Comparison of ENCODE assay signal across 10 mouse cellular contexts in the genomic region with DNA sequence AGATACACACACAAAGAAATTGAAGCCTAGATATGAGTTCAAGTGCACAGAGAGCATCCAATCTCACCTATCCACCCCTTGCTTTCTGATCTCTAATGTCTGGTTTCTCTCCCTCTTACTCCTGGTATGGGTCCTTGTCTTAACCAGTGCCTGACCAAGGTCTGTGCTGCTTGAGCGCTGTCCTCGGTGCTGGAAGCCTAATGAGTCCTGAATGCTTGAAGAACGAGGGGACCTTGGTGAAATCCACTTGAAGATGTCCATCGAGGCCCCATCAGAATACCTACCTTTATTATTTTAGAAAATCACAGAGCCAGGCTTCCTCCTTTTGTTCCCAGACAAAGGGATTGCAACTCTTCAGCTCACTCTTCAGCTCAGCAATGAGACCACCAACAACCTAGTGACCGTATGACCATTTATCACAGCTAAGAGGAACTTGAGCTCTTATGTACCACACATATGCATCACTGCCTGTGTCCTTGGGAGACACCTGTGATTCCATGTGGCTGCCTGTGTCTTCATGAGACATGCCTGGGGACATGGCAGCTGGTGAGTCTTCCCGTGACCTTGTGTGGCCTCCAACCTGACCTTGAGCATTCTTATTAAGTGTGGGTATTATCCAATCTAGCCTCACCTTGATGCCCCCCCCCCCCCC. TPM values are rescaled to one million over a fixed set of nuclear protein-coding genes. Genes with fewer than 3 reads are reported as not detected.
DNase-seq lines count a peak whose midpoint lies in the region; ATAC-seq and TF ChIP-seq lines count a peak whose summit lies in the region.
"Had no signal": no experiment of that assay in that cellular context is flagged by ENCODE, and none has a peak within 500 bp of the region (broad histone marks: within the 10 kb centered on the region; RNA-seq: fewer than 3 reads in every experiment).

No protein-coding gene starts in this region.

- no peak for TF ChIP-seq CTCF in gastrocnemius, adult 2 months (IDR thresholded peaks at IDR 0.05)
- TF ChIP-seq CTCF in CH12.LX (conservative IDR thresholded peaks at IDR 0.05 in 1 of 2, IDR thresholded peaks at IDR 0.05 in 1 of 2; ENCODE audit: low read depth in 2 of 2, low read length in 2 of 2): no peak

- peak; percentile 27 for DNase-seq in gastrocnemius, adult 2 months
- DNase-seq in gastrocnemius, postnatal 4 days (ENCODE audit: low spot score in 2 of 2): no peak
- DNase-seq in CH12.LX (ENCODE audit: extremely low read depth): peak; percentile 70
- DNase-seq in embryo, embryonic 9.5 days (ENCODE audit: extremely low spot score): peak; percentile 60
- peak; percentile 14 to 58 for DNase-seq in kidney, postnatal 36 days
- DNase-seq in right cerebral cortex, postnatal 4 days: no peak
- DNase-seq in cerebellum, adult 11 months: no peak

- dilution Hi-C loops in CH12.LX (cut with MboI; ENCODE audit: extremely low pct_ligation_motif_present, extremely low pct_unique_long_range_greater_than_20kb, low sequenced_read_pairs): no loop called here

- H3K4me3 ChIP-seq in gastrocnemius, adult 2 months: peak overlapping the region; percentile 85; the same call in 1 of the 2 replicates
- H3K4me3 ChIP-seq in CH12.LX (replicated peaks in 1 of 3; ENCODE audit: low read depth in 2 of 3, low read length in 2 of 3, poor library complexity in 1 of 3): peak overlapping the region in 2 of 3 experiments; percentile 32 to 34
- peak overlapping the region; percentile 75 for H3K4me3 ChIP-seq in neural tube, embryonic 13.5 days

- peaks cover 12 to 68% of the 10 kb centered on the region in 2 experiments for H3K4me1 ChIP-seq in CH12.LX (ENCODE audit: control insufficient read depth in 1 of 2, insufficient read depth in 2 of 2)
- H3K4me1 ChIP-seq in neural tube, embryonic 13.5 days (replicated peaks): peaks cover 52% of the 10 kb centered on the region

- no peak for TF ChIP-seq POLR2A in CH12.LX (IDR thresholded peaks at IDR 0.05; ENCODE audit: low read depth, low read length)

- intact Hi-C loops in gastrocnemius, adult 2 months (cut with DNase I): no loop called here

- TF ChIP-seq RAD21 in CH12.LX (IDR thresholded peaks at IDR 0.05; ENCODE audit: low read depth, low read length): no peak

- H3K4me2 ChIP-seq in CH12.LX (ENCODE audit: insufficient read depth, low read depth, poor library complexity, severe bottlenecking): peak overlapping the region; percentile 63
- H3K4me2 ChIP-seq in neural tube, embryonic 13.5 days: peak overlapping the region; percentile 76

- in situ Hi-C loops in CH12.LX (cut with MboI; ENCODE audit: low pct_ligation_motif_present, low pct_unique_long_range_greater_than_20kb, low sequenced_read_pairs): loop anchor here (5.0 to 25.0 kb wide), 3 partner anchors 36 to 359 kb away; a partner anchor contains a TSS

- peaks cover 5% of the 10 kb centered on the region for H3K9me3 ChIP-seq in CH12.LX (replicated peaks; ENCODE audit: low read length)
- peaks cover 4% of the 10 kb centered on the region; the same call in 1 of the 2 replicates for H3K9me3 ChIP-seq in neural tube, embryonic 13.5 days

- no peak overlapping the region for H3K27ac ChIP-seq in gastrocnemius, adult 2 months
- H3K27ac ChIP-seq in CH12.LX (ENCODE audit: insufficient read depth, low read depth): no peak overlapping the region
- peak overlapping the region; percentile 89 for H3K27ac ChIP-seq in neural tube, embryonic 13.5 days (replicated peaks)
- H3K27ac ChIP-seq: liver, embryonic 14.5 days had no signal

- WGBS in neural tube, embryonic 13.5 days: 20% methylated on average over 6 of the region's 6 CpGs

- peaks cover 0 to 9% of the 10 kb centered on the region in 2 experiments for H3K36me3 ChIP-seq in CH12.LX (replicated peaks in 1 of 2; ENCODE audit: control insufficient read depth in 1 of 2, insufficient read depth in 1 of 2, low read length in 1 of 2)
- no peaks in the 10 kb centered on the region for H3K36me3 ChIP-seq in neural tube, embryonic 13.5 days
- H3K36me3 ChIP-seq: G1E had no signal

- no peaks in the 10 kb centered on the region for H3K27me3 ChIP-seq in CH12.LX (replicated peaks)
- H3K27me3 ChIP-seq in neural tube, embryonic 13.5 days: no peaks in the 10 kb centered on the region

- TF ChIP-seq EP300 in CH12.LX (IDR thresholded peaks at IDR 0.05; ENCODE audit: low read length): 0 out of 2 replicates have a peak, but pooled peaks have one; percentile 13

- no peak overlapping the region for H3K9ac ChIP-seq in CH12.LX (ENCODE audit: insufficient read depth, low read depth)
- peak overlapping the region; percentile 95 for H3K9ac ChIP-seq in neural tube, embryonic 13.5 days
- H3K9ac ChIP-seq: liver, embryonic 14.5 days had no signal

- ATAC-seq in neural tube, embryonic 13.5 days (ENCODE audit: low read depth): peak; percentile 48

- peaks cover 28% of the 10 kb centered on the region for H3K79me2 ChIP-seq in CH12.LX (replicated peaks; ENCODE audit: control insufficient read depth, extremely low read depth, insufficient read depth, poor library complexity, severe bottlenecking)

TF ChIP-seq in CH12.LX, 34 proteins besides CTCF, POLR2A, EP300 and RAD21 (continues in another document):
- no peak for TF ChIP-seq MAZ (IDR thresholded peaks at IDR 0.05; ENCODE audit: low read depth, low read length)
- TF ChIP-seq POLR2AphosphoS2 (IDR thresholded peaks at IDR 0.05; ENCODE audit: low read depth, low read length): no peak
- TF ChIP-seq SIN3A (IDR thresholded peaks at IDR 0.05; ENCODE audit: low read length): peak; percentile 91
- no peak for TF ChIP-seq USF1 (IDR thresholded peaks at IDR 0.05; ENCODE audit: low read depth, low read length)
- peak; percentile 27; the same call in 1 of the 2 replicates for TF ChIP-seq IRF4 (IDR thresholded peaks at IDR 0.05; ENCODE audit: low read depth, low read length)
- TF ChIP-seq MYC (IDR thresholded peaks at IDR 0.05; ENCODE audit: low read depth, low read length): no peak
- no peak for TF ChIP-seq MAFK (IDR thresholded peaks at IDR 0.05; ENCODE audit: insufficient replicate concordance, low read length)
- TF ChIP-seq ETS1 (conservative IDR thresholded peaks at IDR 0.05; ENCODE audit: low read depth, low read length): no peak
- no peak for TF ChIP-seq CHD2 (IDR thresholded peaks at IDR 0.05; ENCODE audit: low read length)
- no peak for TF ChIP-seq MEF2A (IDR thresholded peaks at IDR 0.05; ENCODE audit: borderline replicate concordance, low read depth, low read length)
- TF ChIP-seq E2F4 (IDR thresholded peaks at IDR 0.05; ENCODE audit: insufficient replicate concordance, low read depth, low read length): no peak
- 0 out of 2 replicates have a peak, but pooled peaks have one; percentile 4 for TF ChIP-seq CHD1 (IDR thresholded peaks at IDR 0.05; ENCODE audit: low read depth, low read length)
- TF ChIP-seq RCOR1 (conservative IDR thresholded peaks at IDR 0.05; ENCODE audit: low read depth, low read length): no peak
- no peak for TF ChIP-seq UBTF (IDR thresholded peaks at IDR 0.05; ENCODE audit: low read depth, low read length)
- peak; percentile 77 for TF ChIP-seq MXI1 (IDR thresholded peaks at IDR 0.05; ENCODE audit: low read depth, low read length)
- no peak for TF ChIP-seq ELF1 (IDR thresholded peaks at IDR 0.05; ENCODE audit: low read depth, low read length)
- TF ChIP-seq MAX (IDR thresholded peaks at IDR 0.05; ENCODE audit: low read length): peak; percentile 21; the same call in 1 of the 2 replicates
- TF ChIP-seq USF2 (conservative IDR thresholded peaks at IDR 0.05; ENCODE audit: low read depth, low read length): no peak
- TF ChIP-seq JUN (IDR thresholded peaks at IDR 0.05; ENCODE audit: insufficient read depth, low read depth, low read length): no peak
- TF ChIP-seq TCF12 (IDR thresholded peaks at IDR 0.05; ENCODE audit: low read depth, low read length): no peak
- TF ChIP-seq ZKSCAN1 (IDR thresholded peaks at IDR 0.05; ENCODE audit: borderline replicate concordance, low read depth, low read length): no peak
- TF ChIP-seq ZNF384 (IDR thresholded peaks at IDR 0.05; ENCODE audit: low read depth, low read length): no peak
- no peak for TF ChIP-seq GABPA (IDR thresholded peaks at IDR 0.05; ENCODE audit: insufficient replicate concordance, low read depth, low read length)
- no peak for TF ChIP-seq KAT2A (IDR thresholded peaks at IDR 0.05; ENCODE audit: insufficient replicate concordance, low read length)
- TF ChIP-seq NRF1 (IDR thresholded peaks at IDR 0.05; ENCODE audit: low read depth, low read length): no peak
- TF ChIP-seq HCFC1 (IDR thresholded peaks at IDR 0.05; ENCODE audit: low read depth, low read length): no peak
- no peak for TF ChIP-seq ZMIZ1 (IDR thresholded peaks at IDR 0.05; ENCODE audit: low read depth, low read length)
- no peak for TF ChIP-seq PAX5 (IDR thresholded peaks at IDR 0.05; ENCODE audit: low read length)
- no peak for TF ChIP-seq SMC3 (IDR thresholded peaks at IDR 0.05; ENCODE audit: low read depth, low read length)
- no peak for TF ChIP-seq JUND (conservative IDR thresholded peaks at IDR 0.05; ENCODE audit: low read depth, low read length)
- no peak for TF ChIP-seq ZC3H11A (IDR thresholded peaks at IDR 0.05; ENCODE audit: low read depth, low read length)
- TF ChIP-seq BHLHE40 (IDR thresholded peaks at IDR 0.05; ENCODE audit: low read depth, low read length): no peak
- no peak for TF ChIP-seq TBP (conservative IDR thresholded peaks at IDR 0.05; ENCODE audit: low read depth, low read length)

RNA-seq across cellular contexts. Expression of a gene that starts 0.4 kb away (rescaled TPM):
- 10 to 100 TPM; 21.9 to 23.1 TPM for total RNA-seq in gastrocnemius, adult 2 months (2021)
- total RNA-seq in gastrocnemius, postnatal 4 days (2021): 10 to 100 TPM in 1 of 2 experiments, 1 to 10 TPM in 1; 7.3 to 10.2 TPM
- total RNA-seq in CH12.LX (2012; rRNA removed) (94.7 and 96.9 TPM in 2 replicates), CH12.LX (2014; rRNA removed) (74.1 and 74.9 TPM in 2 replicates)
- 204 and 222 TPM in 2 replicates for polyA plus RNA-seq in CH12.LX (2012; ENCODE audit: insufficient read length, low read depth)
- polyA plus RNA-seq in neural tube, embryonic 13.5 days (2015; fragmentation: Nextera tagmentation; extraction: Ambion mirVana): 32.2 and 37.0 TPM in 2 replicates
- polyA plus RNA-seq: G1E had no signal

RNA-seq across cellular contexts. Expression of a gene that starts 36.1 kb away (rescaled TPM):
- total RNA-seq in gastrocnemius, adult 2 months (2021): not detected
- total RNA-seq in gastrocnemius, postnatal 4 days (2021): not detected
- total RNA-seq in CH12.LX (2012; rRNA removed) (2.7 and 4.8 TPM in 2 replicates), CH12.LX (2014; rRNA removed) (1.5 and 1.9 TPM in 2 replicates)
- polyA plus RNA-seq in CH12.LX (2012; ENCODE audit: insufficient read length, low read depth): 1.3 and 3.5 TPM in 2 replicates
- polyA plus RNA-seq in neural tube, embryonic 13.5 days (2015; fragmentation: Nextera tagmentation; extraction: Ambion mirVana): not detected in 2 replicates
- polyA plus RNA-seq: G1E; liver, embryonic 14.5 days had no signal

RNA-seq across cellular contexts. Expression of a gene that starts 53.7 kb away (rescaled TPM):
- total RNA-seq in gastrocnemius, adult 2 months (2021): not detected
- total RNA-seq in gastrocnemius, postnatal 4 days (2021): not detected
- total RNA-seq in CH12.LX (2012; rRNA removed): 1.9 and 2.6 TPM in 2 replicates
- 1.4 and 2.4 TPM in 2 replicates for total RNA-seq in CH12.LX (2014; rRNA removed)
- polyA plus RNA-seq in CH12.LX (2012; ENCODE audit: insufficient read length, low read depth): 0.79 and 0.83 TPM in 2 replicates
- not detected in 2 replicates for polyA plus RNA-seq in neural tube, embryonic 13.5 days (2015; fragmentation: Nextera tagmentation; extraction: Ambion mirVana)
- polyA plus RNA-seq: G1E; liver, embryonic 14.5 days had no signal

Comparison
In these comparisons a context has a peak if more than half of its experiments do, and no peak if none do; other contexts are left out.
1. DNase-seq: peak in gastrocnemius, adult 2 months (single experiment), CH12.LX (single experiment), embryo, embryonic 9.5 days (single experiment) and kidney, postnatal 36 days (2 of 2); none in gastrocnemius, postnatal 4 days (0 of 2), right cerebral cortex, postnatal 4 days (single experiment) and cerebellum, adult 11 months (single experiment).
2. H3K4me3 ChIP-seq: peak in every context shown above with its lines; median percentile 85 in gastrocnemius, adult 2 months; 75 in neural tube, embryonic 13.5 days; 33 in CH12.LX.